Mouse (Mus musculus): ENCODE measurements at regions not wholly inside any gene's neighbourhood (a gene's known extent, or its start where the extent isn't known, plus 50 kb on each side); places are given as distances from the start of the nearest gene placed in this dataset.

DNA sequence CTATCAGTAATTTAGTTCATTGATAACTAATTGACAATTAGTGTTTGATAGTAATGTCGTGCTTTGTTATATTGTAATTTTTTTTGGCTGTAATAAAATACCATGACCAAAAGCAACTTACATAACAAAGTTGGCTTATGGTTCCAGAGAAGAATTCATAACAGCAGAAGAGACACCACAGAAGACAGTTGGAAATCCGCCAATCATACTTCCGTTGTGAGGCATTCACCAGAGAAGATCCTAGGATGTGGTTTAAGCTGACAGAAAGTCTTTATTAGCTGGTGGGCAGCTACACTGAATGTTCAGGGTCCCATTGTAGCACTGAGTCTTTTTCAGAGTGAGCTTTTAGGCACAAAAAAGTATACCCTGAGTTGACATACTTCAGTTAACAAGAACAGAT, 109.9 kb downstream of the Sec23a start:
- no peak for DNase-seq (ENCODE audit: low spot score in 2 of 2)

DNA sequence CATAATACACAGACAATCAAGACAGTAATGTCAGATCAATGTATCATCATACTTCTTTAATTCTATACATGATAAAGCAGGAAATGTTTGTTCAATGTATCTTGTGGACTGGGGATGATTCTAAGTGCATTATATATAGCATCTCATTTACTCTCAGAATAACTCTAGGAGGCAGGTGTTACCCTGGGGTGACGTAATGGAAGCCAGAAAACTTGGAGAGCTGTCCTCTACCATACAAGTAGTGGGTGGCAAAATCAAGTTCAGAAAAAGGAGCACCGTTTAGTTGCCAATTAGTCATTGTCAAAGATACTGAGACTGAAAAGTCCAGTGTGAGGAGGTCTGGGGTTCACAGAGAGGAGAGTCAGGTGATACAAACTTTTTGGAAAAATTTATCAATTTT, 136.0 kb downstream of the Sec23a start:
- DNase-seq (ENCODE audit: low spot score in 2 of 2), result no peak

DNA sequence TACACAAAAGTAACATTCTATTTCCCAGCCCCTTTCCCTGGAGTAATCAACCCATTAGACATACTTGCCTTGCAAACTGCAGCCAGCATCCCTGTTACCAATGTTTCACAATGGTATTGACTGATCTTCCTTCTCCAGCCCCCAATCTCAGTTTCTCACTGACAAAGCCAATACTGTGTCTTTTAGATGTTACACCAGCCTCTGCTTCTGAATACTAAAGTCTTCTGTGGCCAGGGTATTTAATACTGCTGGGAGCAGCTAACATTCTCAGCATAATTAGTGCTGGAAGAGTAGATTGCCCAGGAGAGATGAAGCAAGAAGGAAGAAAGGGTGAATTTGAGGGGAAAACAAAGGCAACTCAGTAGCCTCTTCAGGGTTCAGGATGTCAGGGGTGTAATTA, 139.4 kb downstream of the Sec23a start:
- no peak for DNase-seq (ENCODE audit: low spot score in 2 of 2)

DNA sequence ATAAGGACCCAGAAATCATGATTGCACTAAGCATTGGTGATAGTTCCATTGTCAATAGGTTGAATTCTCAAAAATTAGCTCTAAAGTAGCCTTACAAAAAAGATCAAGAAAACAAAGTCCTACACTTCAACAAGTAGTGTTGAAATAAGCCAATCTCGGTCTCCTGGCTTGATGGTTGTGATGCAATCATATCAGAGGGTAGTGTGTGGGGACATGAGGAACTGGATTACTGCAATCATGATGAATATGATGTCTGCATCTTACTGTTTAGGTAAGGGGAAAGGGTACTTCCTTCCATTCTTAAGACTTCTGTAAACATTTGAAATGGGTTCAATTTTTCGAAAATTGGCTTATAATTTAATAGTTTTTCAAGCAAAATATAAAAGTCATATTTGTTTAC, 155.3 kb downstream of the Sec23a start:
- DNase-seq (ENCODE audit: low spot score in 2 of 2), result no peak

DNA sequence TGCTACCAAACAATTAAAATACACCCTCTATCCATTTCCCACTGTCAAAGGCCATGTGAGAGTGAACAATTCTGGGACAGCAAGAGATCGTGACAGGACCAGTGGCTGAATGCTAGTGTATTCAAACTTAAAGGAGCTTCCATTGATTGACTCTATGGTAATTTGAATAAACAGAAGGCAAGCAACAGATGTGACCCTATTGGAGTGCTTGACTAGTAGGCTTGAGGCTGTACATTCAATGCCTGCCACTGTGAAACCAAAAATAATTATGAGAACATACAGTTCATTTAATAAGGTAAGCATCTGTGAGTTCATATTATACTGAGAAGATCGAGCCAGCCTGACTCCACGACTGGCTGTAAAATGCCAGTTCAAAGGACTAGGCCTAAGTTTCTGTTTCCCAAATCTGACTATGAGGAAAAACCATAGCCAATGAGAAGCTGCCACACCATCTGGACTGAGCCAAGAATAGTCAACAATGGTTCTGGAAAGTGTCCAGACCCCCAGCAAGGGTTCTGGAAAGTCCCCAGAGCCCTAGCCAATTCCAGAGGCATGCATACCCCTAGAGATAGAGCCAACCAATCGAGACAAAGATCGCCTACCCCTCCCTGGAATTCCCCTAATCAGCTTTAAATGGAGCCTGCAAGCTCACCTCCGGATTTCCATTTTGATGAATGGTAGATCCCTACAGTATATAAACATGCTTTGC, 160.0 kb downstream of the Sec23a start:
- no peak for DNase-seq (ENCODE audit: low spot score in 2 of 2)

DNA sequence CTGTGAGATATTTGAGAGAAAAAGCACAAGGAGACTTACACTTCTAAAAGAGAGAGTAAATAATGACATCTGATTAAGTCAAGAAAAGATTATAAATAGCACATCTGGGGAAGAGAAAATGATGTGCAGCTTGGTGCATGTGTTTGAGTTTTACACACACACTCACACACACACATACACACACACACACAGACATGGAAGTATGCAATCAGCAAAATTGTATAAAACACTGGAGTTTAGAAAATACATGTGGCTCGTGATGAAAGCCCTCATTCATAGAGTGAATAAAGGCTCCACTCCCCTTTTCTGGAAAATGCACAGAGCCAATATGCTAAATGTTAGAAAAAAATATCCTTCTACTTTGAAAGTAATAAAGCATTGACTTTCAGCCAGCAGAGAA, 182.2 kb downstream of the Sec23a start:
- no peak for DNase-seq (ENCODE audit: low spot score in 2 of 2)

DNA sequence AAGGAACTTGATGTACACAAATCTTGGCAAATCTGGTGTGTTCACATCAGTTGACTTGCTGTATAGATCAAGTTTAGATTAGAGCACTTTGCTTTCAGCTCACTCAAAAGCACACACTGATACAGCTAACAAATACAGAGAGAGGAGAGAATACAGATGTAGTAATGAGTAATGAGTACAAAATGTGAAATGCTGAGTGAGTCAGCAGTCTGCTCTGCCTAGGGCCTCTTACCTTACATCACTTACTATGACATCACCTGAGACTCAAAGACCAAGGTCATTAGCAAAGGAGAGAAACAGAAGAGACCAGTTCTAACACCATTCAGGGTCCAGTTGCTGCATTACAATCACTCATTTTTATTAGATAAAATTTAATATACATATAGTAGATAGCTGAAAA, 184.0 kb downstream of the Sec23a start:
- DNase-seq (ENCODE audit: low spot score in 2 of 2), result no peak

DNA sequence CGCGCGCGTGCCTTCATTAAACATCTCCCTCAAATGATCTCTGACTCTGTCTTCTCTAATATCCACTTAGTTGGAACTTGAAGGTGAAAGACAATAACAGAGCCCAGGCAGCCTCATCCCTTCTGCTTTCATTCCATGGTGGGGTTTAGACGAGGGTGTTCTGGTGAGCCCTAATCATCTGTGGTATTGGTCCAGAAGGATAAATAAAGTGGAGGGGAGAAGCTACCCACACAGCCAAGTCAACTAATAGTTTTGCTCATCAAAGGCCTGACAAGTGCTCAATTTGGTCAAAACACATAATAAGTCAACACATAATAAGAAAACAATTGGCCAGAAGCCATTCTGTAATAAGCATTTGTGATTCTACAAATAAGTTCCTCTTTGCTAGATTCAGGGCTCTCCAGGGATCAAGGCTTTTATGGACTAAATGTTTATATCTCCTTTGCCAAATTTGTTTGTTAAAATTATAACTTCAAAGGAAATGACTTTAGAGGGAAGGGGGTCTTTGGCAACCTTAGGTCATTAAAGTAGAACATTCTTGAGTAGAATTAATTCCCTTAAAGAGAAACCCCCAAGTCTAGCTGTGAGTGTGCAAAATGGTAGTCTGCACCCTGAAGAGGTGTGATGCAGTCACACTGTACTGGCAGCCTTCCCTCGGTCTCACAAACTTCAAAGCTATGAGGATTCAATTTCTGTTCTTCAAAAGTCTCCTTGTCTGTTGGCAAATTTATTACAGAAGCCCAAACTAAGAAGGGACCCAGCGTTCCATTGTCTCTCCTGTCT, 186.5 kb downstream of the Sec23a start:
- no peak for DNase-seq (ENCODE audit: low spot score in 2 of 2)

DNA sequence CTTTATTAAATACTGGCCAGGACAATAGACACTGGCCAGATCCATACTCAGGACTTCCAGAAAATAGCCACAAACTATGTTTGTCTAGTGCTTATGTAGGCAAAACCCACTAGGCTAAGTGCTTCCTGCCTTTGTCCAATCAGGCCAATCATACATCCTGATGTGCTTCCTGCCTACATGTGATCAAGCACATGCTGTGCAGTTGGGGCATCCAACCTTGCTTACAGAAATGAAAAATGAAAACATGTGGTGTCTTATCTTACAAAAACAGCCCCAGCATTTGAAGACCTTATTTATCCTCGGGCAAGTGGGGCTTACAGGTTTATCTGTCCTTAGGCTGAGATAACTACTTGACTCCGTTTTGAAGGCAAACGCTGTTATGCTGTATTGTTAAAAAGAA, 188.8 kb downstream of the Sec23a start:
- DNase-seq (ENCODE audit: low spot score in 2 of 2), result no peak

DNA sequence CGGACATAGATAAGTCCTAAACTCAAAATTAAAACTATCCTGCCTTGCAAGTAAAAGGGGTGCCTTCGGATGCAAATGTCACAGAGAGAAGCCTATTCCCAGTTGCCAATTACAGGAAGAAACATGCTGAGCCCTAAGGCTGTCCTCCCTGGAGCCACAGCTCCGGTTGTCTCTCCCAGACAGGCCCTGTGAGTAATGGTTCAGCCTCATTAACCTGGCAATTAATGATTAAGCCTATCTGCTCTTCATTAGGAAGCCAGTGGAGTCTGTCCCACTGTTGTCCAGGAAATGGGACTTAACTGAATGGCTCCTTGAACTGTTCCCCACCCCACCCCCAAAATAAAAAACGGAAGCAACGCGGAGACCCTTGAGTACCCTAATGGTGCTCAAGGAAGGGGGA, 207.7 kb downstream of the Sec23a start:
- no peak for DNase-seq (ENCODE audit: low spot score in 2 of 2)

DNA sequence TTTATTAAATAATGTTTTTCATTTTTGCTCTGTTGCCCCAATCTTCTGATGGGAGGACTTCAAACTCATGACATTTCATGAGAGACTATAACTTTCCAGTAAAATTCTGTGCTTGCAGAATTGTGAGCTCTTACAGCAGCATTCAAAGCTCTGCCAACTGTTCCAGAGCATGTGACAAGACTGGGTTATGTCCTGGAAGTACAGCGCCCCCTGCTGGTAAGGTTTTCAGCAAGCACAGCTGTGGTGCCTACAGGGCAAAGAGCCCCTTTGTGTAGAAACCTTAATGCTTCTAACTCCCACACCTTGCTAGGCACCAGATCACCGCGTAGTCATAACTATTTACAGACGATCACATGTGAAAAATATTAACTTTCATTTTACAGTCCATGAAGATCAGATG, 209.4 kb downstream of the Sec23a start:
- DNase-seq (ENCODE audit: low spot score in 2 of 2), result peak in 1 of 2 experiments; percentile 9
